Mouse (Mus musculus) thymus, postnatal 4 days (tissue): ENCODE results near the gene Rasgrf2.
A peak's percentile ranks its signal among the peaks of the same experiment; 100 is the strongest.

Experiments
- DNase-seq: peaks from one replicate; pipeline ENCODE4 v3.0.0; 2021

The Rasgrf2 gene

DNA sequence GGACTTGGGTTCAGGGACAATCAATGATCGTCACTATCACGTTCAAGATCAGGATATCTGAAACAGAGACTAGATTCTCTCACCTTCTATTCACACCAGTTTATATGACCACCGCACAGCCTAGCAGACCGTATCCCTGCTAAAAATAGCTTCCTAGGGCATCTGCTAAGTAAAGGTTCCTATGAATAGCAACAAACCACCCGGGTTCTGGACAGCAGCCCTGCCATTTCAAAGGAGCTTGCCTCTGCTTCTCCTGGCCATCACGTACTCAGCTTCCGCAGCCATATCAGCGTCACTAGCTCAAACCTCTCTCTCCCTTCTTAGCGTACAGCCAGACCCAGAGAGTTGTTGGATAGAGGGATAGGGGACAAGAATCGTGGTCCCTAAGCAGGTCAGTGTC, 254.1 kb downstream of the Rasgrf2 start:
- DNase-seq = no peak

DNA sequence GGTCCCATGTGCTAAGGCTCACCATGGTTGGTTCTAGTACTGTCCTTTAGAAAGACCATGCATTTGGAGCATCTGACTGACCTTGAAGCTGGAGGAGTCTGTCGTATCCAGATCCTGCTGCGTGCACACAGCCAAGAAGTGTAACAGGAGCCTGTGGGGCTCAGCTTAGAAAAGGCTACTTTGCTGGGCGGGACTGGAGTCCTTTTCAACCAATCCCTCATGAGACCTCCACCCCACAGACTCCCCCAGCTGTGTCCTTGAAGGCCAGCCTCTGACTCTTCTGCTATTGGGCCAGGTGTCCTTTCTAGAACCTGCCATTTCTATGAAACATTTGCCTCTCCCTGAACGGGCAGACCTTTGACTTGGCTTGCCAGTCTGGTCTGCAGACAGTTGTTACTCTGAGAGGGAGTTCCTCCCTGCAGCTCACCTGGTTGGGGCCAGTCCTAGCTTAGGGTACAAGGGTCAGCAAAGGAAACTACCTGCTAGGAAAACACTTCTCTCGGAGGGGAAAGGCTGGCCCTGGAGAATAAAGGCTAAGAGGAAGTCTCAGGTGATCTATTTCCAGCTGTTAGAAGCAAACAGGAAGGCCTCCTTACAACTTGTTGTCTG, 254.6 kb downstream of the Rasgrf2 start, which contains the start of gene Ckmt2:
Gene Ckmt2, minus strand, starts transcription at position 145 of the 609 bp plus-strand sequence.
- DNase-seq = no peak

DNA sequence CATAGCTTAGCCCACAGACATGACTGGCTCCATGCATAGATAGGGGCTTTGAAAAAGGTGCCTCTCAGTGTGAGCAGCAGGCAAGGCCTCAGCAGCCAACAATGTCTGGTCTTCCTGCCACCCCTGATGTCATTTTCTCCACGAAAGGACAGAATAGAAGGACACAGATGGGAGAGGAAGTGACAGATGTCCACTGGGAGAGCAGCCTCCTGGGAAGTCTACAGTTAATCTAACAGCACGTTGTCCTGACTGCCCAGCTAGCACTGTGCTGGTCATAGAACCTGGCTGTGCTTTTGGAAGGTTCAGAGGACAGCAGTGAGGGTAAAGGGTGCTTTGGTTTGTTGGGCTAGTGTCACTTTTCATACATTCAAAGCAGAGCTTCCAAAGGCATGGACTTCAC, 255.9 kb downstream of the Rasgrf2 start:
- no peak for DNase-seq

DNA sequence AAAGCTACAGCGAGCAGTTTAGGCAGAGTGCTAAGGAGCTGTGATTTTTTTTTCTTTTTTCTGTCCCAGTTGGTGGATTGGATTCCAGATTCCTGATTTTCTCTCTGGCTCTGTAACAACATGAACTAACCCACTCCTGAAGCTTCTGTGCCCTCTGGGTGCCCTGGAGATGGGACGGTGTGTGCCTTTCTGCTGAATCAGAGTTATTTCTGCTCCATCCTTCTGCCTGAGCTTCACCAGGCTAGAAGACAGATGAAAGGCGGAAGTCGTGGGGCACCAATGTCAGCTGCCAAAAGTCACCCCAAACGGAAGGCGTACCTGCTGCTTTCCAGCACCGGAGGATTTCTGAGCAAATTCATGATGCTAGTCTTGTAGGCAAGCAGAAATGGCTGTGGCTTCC, 256.9 kb downstream of the Rasgrf2 start:
- DNase-seq = no peak

DNA sequence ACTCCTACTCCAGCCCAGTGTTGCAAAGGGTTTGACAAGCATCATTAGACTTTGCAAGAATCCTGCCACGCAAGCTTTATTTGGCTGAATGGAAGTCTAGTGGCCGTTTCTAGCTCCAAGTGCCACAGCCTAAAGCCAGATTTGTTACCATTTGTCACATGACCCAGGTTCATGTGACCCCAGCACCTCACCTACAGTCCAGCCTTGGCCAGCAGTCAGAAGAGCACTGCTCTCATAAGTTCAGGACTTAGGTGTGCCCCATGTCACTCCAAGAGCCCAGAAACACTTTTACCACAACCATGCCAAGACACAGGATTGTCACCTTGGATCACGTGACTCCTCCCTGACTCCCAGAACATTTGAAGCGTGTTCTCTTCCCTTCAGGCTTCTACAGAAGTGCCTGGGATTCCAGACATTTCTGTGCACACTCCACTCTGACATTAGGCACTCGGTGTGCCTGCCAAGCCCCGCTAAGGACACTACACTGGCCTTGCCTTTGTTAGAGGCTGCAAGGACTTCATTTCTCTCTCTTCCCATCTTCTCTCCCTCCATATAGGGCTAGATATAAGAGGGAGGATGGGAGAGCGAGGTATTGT, 257.6 kb downstream of the Rasgrf2 start:
- no peak for DNase-seq

DNA sequence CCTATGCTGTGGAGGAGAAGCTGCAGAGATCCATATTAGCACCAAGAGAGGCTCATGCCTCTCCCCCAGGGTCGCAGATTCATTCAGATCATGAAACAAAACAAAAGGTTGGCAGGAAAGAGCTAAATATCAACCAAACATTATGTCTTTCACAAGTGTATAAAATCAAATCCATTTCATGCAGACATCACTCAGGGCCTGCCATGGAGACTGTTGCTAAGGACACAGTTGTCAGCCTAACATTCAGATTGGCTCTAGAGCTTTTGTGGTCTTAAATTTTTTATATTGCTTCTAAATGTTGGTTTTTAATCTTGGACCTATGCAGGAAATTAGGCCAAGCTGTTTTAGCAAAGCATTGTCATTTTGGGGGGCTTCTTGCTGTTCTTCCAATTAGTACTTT, 262.9 kb downstream of the Rasgrf2 start:
- no peak for DNase-seq

DNA sequence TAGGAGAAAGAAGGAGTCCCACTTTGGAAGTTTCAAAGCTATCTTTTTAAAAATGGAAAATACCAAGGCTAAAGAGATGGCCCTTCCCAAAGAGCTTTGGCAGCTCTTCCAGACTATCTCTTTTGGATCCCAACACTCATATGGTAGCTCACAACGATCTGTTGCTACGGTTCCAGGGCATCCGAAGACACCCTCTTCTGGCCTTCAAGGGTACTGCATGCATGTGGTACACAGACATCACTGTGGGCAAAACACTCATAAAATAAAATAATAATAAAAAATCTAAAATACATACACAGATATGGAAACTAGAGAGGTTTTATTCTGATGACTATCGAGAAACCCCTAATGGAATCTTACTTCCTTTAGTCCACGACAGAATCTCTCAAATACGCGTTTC, 272.6 kb downstream of the Rasgrf2 start:
- DNase-seq = peak; percentile 55

DNA sequence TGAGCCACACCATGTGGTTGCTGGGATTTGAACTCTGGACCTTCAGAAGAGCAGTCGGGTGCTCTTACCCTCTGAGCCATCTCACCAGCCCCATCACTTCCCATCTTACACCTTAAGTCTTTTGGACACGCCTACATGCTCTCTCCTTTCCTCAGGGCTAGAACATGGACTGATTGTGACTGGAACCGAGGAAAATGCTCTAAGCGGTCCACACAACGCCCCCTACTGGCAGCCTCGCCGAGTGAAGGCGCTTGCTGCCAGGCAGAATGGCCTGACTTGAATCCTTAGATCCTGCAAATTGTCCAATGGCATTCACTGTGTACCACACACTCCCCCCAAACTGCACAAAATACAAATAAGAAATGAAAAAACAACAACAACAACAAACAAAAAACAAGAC, 274.0 kb downstream of the Rasgrf2 start:
- DNase-seq = peak; percentile 34

DNA sequence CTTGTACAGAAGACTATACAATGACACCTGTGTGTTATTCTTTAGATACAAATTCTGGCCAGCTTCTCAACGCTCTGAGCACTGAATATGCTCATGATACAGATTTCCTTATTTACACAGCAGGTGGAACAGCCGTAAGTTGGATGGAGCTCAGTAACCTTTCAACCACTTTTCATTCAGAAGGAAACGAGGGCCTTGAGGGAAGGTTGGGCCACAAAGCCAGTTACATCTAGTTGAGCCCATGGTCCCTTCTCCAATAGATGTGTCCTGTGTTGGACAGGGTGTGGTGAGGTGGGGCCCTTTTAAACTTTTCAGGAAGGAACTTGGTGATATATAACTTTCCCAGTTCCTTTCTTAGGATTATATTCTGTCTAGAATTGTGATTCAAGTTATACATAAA, 277.0 kb downstream of the Rasgrf2 start:
- no peak for DNase-seq
